Mouse (Mus musculus): Measurements from ENCODE around the gene Olfr166. TPM values are rescaled to one million over a fixed set of nuclear protein-coding genes. Genes with fewer than 3 reads are reported as not detected.

Olfr166 gene
- not detected in 2 replicates for polyA plus RNA-seq (2012; rRNA removed)

GRCm38 (mm10) chr16:19483394-19483793 is at the start of gene Olfr166:
Gene Olfr166, plus strand, starts transcription at chr16:19483694.

DNA sequence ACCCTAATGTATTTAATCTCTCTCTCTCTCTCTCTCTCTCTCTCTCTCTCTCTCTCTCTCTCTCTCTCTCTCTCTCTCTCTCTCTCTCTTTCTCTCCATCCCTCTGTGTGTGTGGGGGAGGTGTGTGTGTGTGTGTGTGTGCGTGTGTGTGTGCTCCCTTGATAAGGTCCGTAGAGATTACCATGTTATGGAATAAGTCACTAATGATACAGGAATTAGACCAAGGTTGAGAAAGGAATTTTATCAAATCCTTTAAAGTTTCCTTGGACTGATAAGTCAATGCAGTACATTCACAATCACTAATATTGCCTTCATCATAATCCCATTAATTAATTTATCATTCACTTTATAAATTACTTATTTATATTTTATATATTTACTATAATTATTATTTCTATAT is 38.7 kb downstream of the Olfr166 start, which contains the start of gene Olfr167:
Gene Olfr167 (minus strand): TSS at position 101 of the 400 bp plus-strand sequence.

DNA sequence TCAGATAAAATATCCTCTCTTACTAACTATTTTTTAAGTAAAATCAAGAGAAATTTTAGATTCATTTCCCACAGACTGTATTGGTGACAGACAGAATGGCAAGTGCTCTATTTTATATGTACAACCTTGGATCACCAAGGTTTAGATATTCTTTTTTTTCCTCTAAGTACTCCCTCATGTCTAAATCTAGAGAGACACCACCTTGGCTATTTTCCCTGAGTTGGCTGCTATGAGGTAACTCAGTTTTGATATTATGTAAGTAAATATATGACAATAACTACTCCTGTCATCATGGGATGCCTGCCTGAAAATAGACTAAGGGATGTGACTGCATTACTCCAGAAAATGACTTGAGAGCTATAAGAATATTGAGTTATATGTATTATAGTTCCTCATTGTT is 52.0 kb downstream of the Olfr166 start, which contains the start of gene Olfr168:
Gene Olfr168 (minus strand): TSS at position 101 of the 400 bp plus-strand sequence.

Other genes with a start within 250 kb of the Olfr166 start
- not detected in 2 replicates for gene Olfr164, start 169.6 kb upstream of the Olfr166 start, polyA plus RNA-seq (2012; rRNA removed)
- gene Olfr165, start 60.6 kb upstream of the Olfr166 start, polyA plus RNA-seq (2012; rRNA removed) = not detected in 2 replicates
- gene Olfr167, start 38.6 kb downstream of the Olfr166 start, polyA plus RNA-seq (2012; rRNA removed) = not detected in 2 replicates
- not detected in 2 replicates for gene Olfr168, start 51.9 kb downstream of the Olfr166 start, polyA plus RNA-seq (2012; rRNA removed)
- not detected in 2 replicates for gene Olfr169, start 88.1 kb downstream of the Olfr166 start, polyA plus RNA-seq (2012; rRNA removed)
- not detected in 2 replicates for gene Olfr170, start 128.2 kb downstream of the Olfr166 start, polyA plus RNA-seq (2012; rRNA removed)
- gene Olfr171, start 146.2 kb downstream of the Olfr166 start, polyA plus RNA-seq (2012; rRNA removed) = not detected in 2 replicates
- gene Lamp3, start 222.7 kb downstream of the Olfr166 start, polyA plus RNA-seq (2012; rRNA removed) = not detected in 2 replicates

Measured in liver, embryonic 18 days (tissue).